Mouse (Mus musculus) testis, adult 2 months (tissue): ENCODE data around the gene Gadd45gip1. TPM values are rescaled to one million over a fixed set of nuclear protein-coding genes. Genes with fewer than 3 reads are reported as not detected.

ENCODE experiments used
- H3K27ac ChIP-seq: fragments of 200-500 bp; 2 replicates; pipeline ENCODE4 v1.5.1; 2012; ENCODE audit warnings: low read depth, low read length; ENCODE audit not compliant: control insufficient read depth, insufficient read depth
- H3K27me3 ChIP-seq: fragments of 200-500 bp; 2 replicates; pipeline ENCODE4 v1.6.1; 2012; ENCODE audit warnings: mild to moderate bottlenecking, low read length, moderate library complexity; ENCODE audit not compliant: control insufficient read depth, insufficient read depth
- H3K36me3 ChIP-seq: fragments of 200-500 bp; 2 replicates; pipeline ENCODE4 v1.6.1; 2012; ENCODE audit warnings: mild to moderate bottlenecking, low read length; ENCODE audit not compliant: control insufficient read depth, insufficient read depth
- H3K4me1 ChIP-seq: fragments of 200-500 bp; 2 replicates; pipeline ENCODE4 v1.6.1; 2012; ENCODE audit warnings: low read length; ENCODE audit not compliant: control insufficient read depth, insufficient read depth
- H3K4me3 ChIP-seq: fragments of 200-500 bp; 2 replicates; pipeline ENCODE4 v1.5.1; 2012; ENCODE audit warnings: low read depth, mild to moderate bottlenecking, low read length, moderate library complexity, mixed read lengths; ENCODE audit not compliant: control insufficient read depth
- CTCF ChIP-seq: fragments of 200-500 bp; IDR thresholded peaks from 2 replicates; pipeline ENCODE4 v1.5.1; 2012; ENCODE audit warnings: low read depth, mild to moderate bottlenecking, inconsistent platforms, low read length, moderate library complexity; ENCODE audit not compliant: control insufficient read depth, insufficient read depth, insufficient replicate concordance
- POLR2A ChIP-seq: fragments of 200-500 bp; IDR thresholded peaks from 2 replicates; pipeline ENCODE4 v1.6.1; 2012; ENCODE audit warnings: low read depth, mild to moderate bottlenecking, inconsistent platforms, low read length, moderate library complexity; ENCODE audit not compliant: control insufficient read depth
- polyA plus RNA-seq: library from polyadenylated mRNA; depleted of rRNA; stranded (reverse); fragments of >200 nt; gene quantifications from 2 replicates; pipeline ENCODE4 v1.2.3, GENCODE M21; 2012; rRNA removed

Gadd45gip1 gene
- polyA plus RNA-seq, 1 experiment: 9.4 TPM

DNA sequence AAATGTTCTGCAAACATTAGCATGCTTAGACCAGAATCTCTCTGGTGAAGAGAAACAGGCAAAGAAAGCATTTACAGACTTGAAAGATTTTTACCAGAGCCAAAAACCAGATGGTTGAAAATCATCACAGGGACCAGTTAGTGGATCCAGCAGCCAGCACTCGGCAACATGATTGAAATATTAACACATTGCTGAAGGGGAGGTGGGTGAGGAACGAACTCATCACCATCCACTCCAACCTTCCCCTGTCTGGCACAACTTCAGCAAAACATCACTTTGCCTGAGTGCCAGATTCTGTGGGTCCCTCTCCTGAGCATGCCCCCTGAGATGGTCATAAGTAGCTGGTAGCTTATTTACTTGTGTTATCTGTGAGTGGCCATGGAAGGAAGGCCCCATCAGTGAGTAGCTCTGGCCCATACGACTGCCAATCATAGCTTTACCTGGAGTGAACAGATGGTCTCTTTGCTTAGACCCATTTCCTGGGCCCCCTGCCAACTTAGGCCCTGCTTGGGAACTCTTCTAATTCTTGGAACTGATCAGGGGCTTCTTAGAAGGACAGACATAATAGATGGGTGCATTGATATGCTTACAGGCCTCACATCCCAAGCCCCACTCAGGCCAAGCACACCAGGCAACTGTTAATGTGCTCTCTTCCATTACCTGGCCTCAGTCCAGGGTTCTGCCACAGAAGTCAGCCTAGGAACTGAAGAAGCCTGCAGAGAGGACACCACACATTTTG is 46.1 kb downstream of the Gadd45gip1 start:
- Histone ChIP-seq H3K4me1 (peaks cover 5% of the 10 kb centered on the region), H3K27ac (no peak overlapping the region), H3K27me3 (no peaks in the 10 kb centered on the region), H3K4me3 (no peak overlapping the region), H3K36me3 (no peaks in the 10 kb centered on the region)
- no peak for TF ChIP-seq POLR2A

DNA sequence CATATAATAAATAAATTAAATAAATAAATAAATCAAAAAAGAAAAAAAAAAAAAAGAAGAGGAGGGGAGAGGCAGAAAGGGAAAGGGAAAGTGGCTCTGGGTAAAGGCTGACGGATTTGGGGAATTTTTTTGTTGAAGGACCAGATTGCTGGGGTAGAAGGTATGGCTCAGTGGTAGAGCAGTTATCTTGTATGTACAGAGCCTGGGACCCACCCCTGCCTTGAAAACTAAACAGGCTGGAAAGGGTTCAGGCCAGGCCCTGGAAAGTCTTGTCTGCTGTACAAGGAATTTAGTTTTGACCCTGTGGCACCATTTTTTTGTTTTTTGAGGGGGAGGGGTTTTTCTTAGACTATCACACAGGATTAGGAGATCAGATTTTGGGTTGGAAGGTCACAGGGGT is 47.6 kb downstream of the Gadd45gip1 start:
- Histone ChIP-seq H3K4me3 (no peak overlapping the region), H3K27me3 (no peaks in the 10 kb centered on the region), H3K27ac (no peak overlapping the region), H3K4me1 (no peaks in the 10 kb centered on the region), H3K36me3 (no peaks in the 10 kb centered on the region)
- TF ChIP-seq CTCF (no peak), POLR2A (no peak)

DNA sequence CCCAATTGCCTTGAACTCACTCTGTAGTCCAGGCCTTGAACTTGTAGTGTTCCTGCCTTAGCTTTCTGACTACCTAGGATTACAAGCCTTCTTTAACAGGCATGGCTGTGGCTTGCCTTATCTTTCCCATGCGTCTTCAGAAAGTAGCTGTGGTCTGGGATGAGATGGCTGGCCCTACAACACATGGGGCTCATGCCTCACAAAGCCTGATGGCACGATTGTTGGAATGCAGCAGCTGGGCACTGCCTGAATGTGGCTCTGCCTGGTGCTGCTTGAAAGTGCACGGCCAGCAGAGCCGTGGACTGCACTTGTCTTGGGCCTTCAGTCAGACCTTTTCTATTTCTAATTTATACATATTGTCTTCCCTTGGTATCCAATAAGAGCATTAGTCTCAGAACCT is 53.4 kb downstream of the Gadd45gip1 start:
- Histone ChIP-seq H3K36me3 (no peaks in the 10 kb centered on the region; the same call in 1 of the 2 replicates), H3K4me1 (no peaks in the 10 kb centered on the region), H3K4me3 (no peak overlapping the region), H3K27ac (no peak overlapping the region), H3K27me3 (no peaks in the 10 kb centered on the region)
- TF ChIP-seq POLR2A (no peak), CTCF (no peak)

Other genes starting within 250 kb of the Gadd45gip1 start
- gene Ier2, start 168.7 kb upstream of the Gadd45gip1 start, polyA plus RNA-seq: 2.1 and 2.3 TPM in 2 replicates
- 131 and 161 TPM in 2 replicates for gene Trmt1, start 145.2 kb upstream of the Gadd45gip1 start, polyA plus RNA-seq
- 27.5 and 28.2 TPM in 2 replicates for gene Nacc1, start 143.7 kb upstream of the Gadd45gip1 start, polyA plus RNA-seq
- gene Lyl1, start 130.1 kb upstream of the Gadd45gip1 start, polyA plus RNA-seq: 0.93 and 1.2 TPM in 2 replicates
- 0.32 TPM in 2 replicates for gene G430095P16Rik, start 108.5 kb upstream of the Gadd45gip1 start, polyA plus RNA-seq
- gene Nfix, start 31.2 kb upstream of the Gadd45gip1 start, polyA plus RNA-seq: 4.3 and 5.0 TPM in 2 replicates
- 27.1 and 29.7 TPM in 2 replicates for gene Dand5, start 8.7 kb upstream of the Gadd45gip1 start, polyA plus RNA-seq
- 106 and 110 TPM in 2 replicates for gene Rad23a, start 9.1 kb downstream of the Gadd45gip1 start, polyA plus RNA-seq
- gene Calr, start 15.4 kb downstream of the Gadd45gip1 start, polyA plus RNA-seq: 318 and 384 TPM in 2 replicates
- gene Farsa, start 25.5 kb downstream of the Gadd45gip1 start, polyA plus RNA-seq: 50.4 and 55.7 TPM in 2 replicates
- 101 and 138 TPM in 2 replicates for gene Syce2, start 40.6 kb downstream of the Gadd45gip1 start, polyA plus RNA-seq
- gene Gcdh, start 62.4 kb downstream of the Gadd45gip1 start, polyA plus RNA-seq: 8.1 and 10.5 TPM in 2 replicates
- gene Klf1, start 70.4 kb downstream of the Gadd45gip1 start, polyA plus RNA-seq: 0.36 and 0.48 TPM in 2 replicates
- 1.6 and 2.1 TPM in 2 replicates for gene Dnase2a, start 77.0 kb downstream of the Gadd45gip1 start, polyA plus RNA-seq
- 1.5 and 1.6 TPM in 2 replicates for gene Mast1, start 105.8 kb downstream of the Gadd45gip1 start, polyA plus RNA-seq
- 0.30 and 0.32 TPM in 2 replicates for gene Rtbdn, start 115.5 kb downstream of the Gadd45gip1 start, polyA plus RNA-seq
- 477 and 542 TPM in 2 replicates for gene Gm49661, start 137.9 kb downstream of the Gadd45gip1 start, polyA plus RNA-seq
- gene Prdx2, start 138.1 kb downstream of the Gadd45gip1 start, polyA plus RNA-seq: 59.6 and 68.5 TPM in 2 replicates
- gene Rnaseh2a, start 138.2 kb downstream of the Gadd45gip1 start, polyA plus RNA-seq: 1,424 and 1,585 TPM in 2 replicates
- 5.7 and 9.3 TPM in 2 replicates for gene Junb, start 147.2 kb downstream of the Gadd45gip1 start, polyA plus RNA-seq
- gene Hook2, start 159.1 kb downstream of the Gadd45gip1 start, polyA plus RNA-seq: 55.4 and 62.0 TPM in 2 replicates
- gene Best2, start 183.0 kb downstream of the Gadd45gip1 start, polyA plus RNA-seq: 0.08 TPM in 1 of 2 replicates, not detected in the other
- gene Asna1, start 193.8 kb downstream of the Gadd45gip1 start, polyA plus RNA-seq: 203 and 208 TPM in 2 replicates
- 82.1 and 88.6 TPM in 2 replicates for gene Trir, start 195.3 kb downstream of the Gadd45gip1 start, polyA plus RNA-seq
- gene Tnpo2, start 205.4 kb downstream of the Gadd45gip1 start, polyA plus RNA-seq: 44.7 and 44.9 TPM in 2 replicates
- 83.8 and 91.5 TPM in 2 replicates for gene Fbxw9, start 228.5 kb downstream of the Gadd45gip1 start, polyA plus RNA-seq
- not detected in 2 replicates for gene Gm5741, start 236.5 kb downstream of the Gadd45gip1 start, polyA plus RNA-seq
- gene Dhps, start 240.2 kb downstream of the Gadd45gip1 start, polyA plus RNA-seq: 20.0 and 22.2 TPM in 2 replicates
- 32.1 and 32.6 TPM in 2 replicates for gene Wdr83os, start 249.2 kb downstream of the Gadd45gip1 start, polyA plus RNA-seq
- gene Wdr83, start 249.8 kb downstream of the Gadd45gip1 start, polyA plus RNA-seq: 21.1 and 21.4 TPM in 2 replicates